Mouse (Mus musculus): ENCODE results near the gene Ugt1a10.
"Not testable (repeated sequence)": the region's sequence is repeated elsewhere in the genome, so short reads cannot be mapped to it uniquely, and the experiment has no call there.

Gene Ugt1a10

GRCm38 (mm10) chr1:88215466-88216380 lies 160.5 kb downstream of the Ugt1a10 start:
- DNase-seq, result no peak

GRCm38 (mm10) chr1:88216551-88216950 lies 161.4 kb downstream of the Ugt1a10 start:
- DNase-seq, result no peak

GRCm38 (mm10) chr1:88217144-88217543 lies 162.0 kb downstream of the Ugt1a10 start:
- no peak for DNase-seq

GRCm38 (mm10) chr1:88217576-88217975 lies 162.4 kb downstream of the Ugt1a10 start:
- DNase-seq, result no peak

GRCm38 (mm10) chr1:88218051-88218450 lies 162.9 kb downstream of the Ugt1a10 start:
- DNase-seq, result no peak

GRCm38 (mm10) chr1:88218591-88218990 lies 163.4 kb downstream of the Ugt1a10 start:
- DNase-seq, result no peak

- DNase-seq, result no peak
Observed at GRCm38 (mm10) chr1:88219054-88219453, 163.9 kb downstream of the Ugt1a10 start.

- DNase-seq, result no peak
Observed at GRCm38 (mm10) chr1:88220336-88220735, 165.1 kb downstream of the Ugt1a10 start.

- DNase-seq, result no peak
Observed at GRCm38 (mm10) chr1:88222216-88222615, 167.0 kb downstream of the Ugt1a10 start.

- not testable (repeated sequence) for DNase-seq
Observed at GRCm38 (mm10) chr1:88223011-88223515, 167.9 kb downstream of the Ugt1a10 start.

GRCm38 (mm10) chr1:88223591-88223990 lies 168.4 kb downstream of the Ugt1a10 start:
- no peak for DNase-seq

- peak; percentile 46 to 69 for DNase-seq
Observed at GRCm38 (mm10) chr1:88224029-88224776, 169.0 kb downstream of the Ugt1a10 start.

GRCm38 (mm10) chr1:88225301-88225700 lies 170.1 kb downstream of the Ugt1a10 start:
- DNase-seq, result not testable (repeated sequence)

- DNase-seq, result no peak
Observed at GRCm38 (mm10) chr1:88225741-88226140, 170.6 kb downstream of the Ugt1a10 start.

GRCm38 (mm10) chr1:88226670-88227379 lies 171.6 kb downstream of the Ugt1a10 start, which contains the start of gene Mroh2a:
Gene Mroh2a (plus strand): TSS chr1:88226986.
- peak in 1 of 2 experiments; percentile 5 for DNase-seq

- peak in 1 of 2 experiments; percentile 2 for DNase-seq
Observed at GRCm38 (mm10) chr1:88227482-88227881, 172.3 kb downstream of the Ugt1a10 start.

- peak in 1 of 2 experiments; percentile 8 for DNase-seq
Observed at GRCm38 (mm10) chr1:88228121-88228520, 172.9 kb downstream of the Ugt1a10 start.

- no peak for DNase-seq
Observed at GRCm38 (mm10) chr1:88229566-88229965, 174.4 kb downstream of the Ugt1a10 start.

GRCm38 (mm10) chr1:88229986-88230385 lies 174.8 kb downstream of the Ugt1a10 start:
- DNase-seq, result no peak

GRCm38 (mm10) chr1:88230421-88230820 lies 175.2 kb downstream of the Ugt1a10 start:
- no peak for DNase-seq

GRCm38 (mm10) chr1:88230981-88231802 lies 176.0 kb downstream of the Ugt1a10 start:
- no peak for DNase-seq

Measured in kidney, postnatal 36 days (tissue).